11 mouse cellular contexts compared by ENCODE assay signal in genomic region chr1:132420206-132420605, GRCm38 (mm10).
"Had no signal": no experiment of that assay in that cellular context is flagged by ENCODE, and none has a peak within 500 bp of the region (broad histone marks: within the 10 kb centered on the region; RNA-seq: fewer than 3 reads in every experiment).

No protein-coding gene starts in this region.

- H3K4me2 ChIP-seq: liver, embryonic 15.5 days had no signal

- DNase-seq: kidney, adult 11 months; kidney, postnatal 36 days; lung, adult 2 months; lung, postnatal 36 days; midbrain, embryonic 14.5 days; right cerebral cortex, adult 18-20 months had no signal

- ATAC-seq: lung, postnatal 0 days had no signal

- H3K27ac ChIP-seq: kidney, postnatal 0 days; liver, embryonic 15.5 days; midbrain, embryonic 10.5 days; stomach, postnatal 0 days had no signal

- H3K9me3 ChIP-seq: liver, embryonic 15.5 days; midbrain, embryonic 10.5 days had no signal

- H3K27me3 ChIP-seq: liver, embryonic 15.5 days had no signal

- H3K4me3 ChIP-seq: liver, embryonic 15.5 days had no signal

- H3K9ac ChIP-seq: liver, embryonic 15.5 days had no signal
